Mouse (Mus musculus) fat pad, adult 2 months (tissue): Measurements from ENCODE around the gene Adh5.

Source experiments
- DNase-seq: peaks from one replicate; pipeline ENCODE4 v3.0.0-alpha.2; 2011; ENCODE audit warnings: low read depth, low spot score; ENCODE audit errors: extremely low read depth

Adh5 gene

DNA sequence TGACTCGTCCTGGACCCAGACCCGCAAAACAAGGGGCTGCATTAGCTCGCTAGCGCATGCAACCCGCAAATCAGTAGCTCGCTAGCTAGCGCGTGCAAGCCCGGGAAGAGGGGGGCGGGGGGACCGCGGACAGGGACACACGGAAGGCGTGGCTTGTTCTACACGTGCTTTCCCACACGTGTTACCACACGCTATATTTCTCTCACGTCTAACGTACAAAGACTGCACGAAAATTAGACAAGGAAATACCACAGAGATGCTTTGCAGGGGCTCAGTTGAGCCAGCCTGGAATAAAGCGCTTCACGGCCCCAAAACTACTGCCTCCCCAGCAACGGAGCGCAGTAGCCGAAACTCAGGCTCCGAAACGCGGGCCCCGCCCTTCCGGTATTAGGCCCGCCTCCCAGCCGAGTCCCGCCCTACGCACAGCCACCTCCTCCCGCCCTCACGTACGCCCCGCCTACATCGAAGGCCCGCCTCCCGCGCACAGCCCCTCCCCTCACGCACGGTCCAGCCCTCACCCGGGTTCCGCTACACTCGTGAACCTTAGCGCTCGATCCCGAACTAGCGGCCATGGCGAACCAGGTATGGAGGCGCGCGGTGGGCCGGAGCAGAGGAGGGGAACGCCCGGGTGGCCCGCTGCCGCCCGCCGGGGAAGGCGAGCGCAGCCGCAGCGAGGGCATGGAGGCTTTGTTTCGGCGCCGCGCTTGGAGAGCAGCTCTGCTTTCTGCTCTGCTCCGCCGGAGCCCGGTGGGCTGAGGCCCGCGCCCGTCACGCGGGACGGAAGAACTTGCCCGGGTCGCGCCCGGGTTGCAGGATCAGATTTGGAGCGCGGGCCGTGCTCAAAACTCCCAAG is at the start of gene Adh5:
TSS of gene Adh5 (plus strand) at position 482 of the 853 bp plus-strand sequence.
- no peak for DNase-seq

GRCm38 (mm10) chr3:138404872-138405271 is 38.0 kb upstream of the Adh5 start:
- DNase-seq, result no peak

DNA sequence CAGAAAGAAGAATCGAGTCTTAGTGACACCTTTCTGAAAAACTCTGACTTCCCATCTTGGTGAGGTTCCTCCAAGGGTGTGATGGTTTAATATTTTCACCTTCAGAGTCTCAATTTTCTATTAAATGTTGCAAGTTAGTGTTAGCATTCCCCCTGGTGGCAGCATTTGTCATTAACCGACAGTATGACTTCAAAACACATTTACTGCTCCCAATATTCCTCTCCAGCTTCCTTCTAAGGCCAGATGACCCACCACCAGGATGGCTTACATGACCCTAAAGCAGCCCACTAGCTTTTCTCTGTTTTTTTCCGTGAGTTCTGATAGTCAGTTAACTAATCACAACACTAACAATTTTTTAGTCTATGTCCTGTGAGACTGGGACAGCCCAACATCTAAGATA is 37.6 kb upstream of the Adh5 start:
- DNase-seq, result no peak

- no peak for DNase-seq
Observed at GRCm38 (mm10) chr3:138405840-138406239, 37.1 kb upstream of the Adh5 start.

- DNase-seq, result no peak
Observed at GRCm38 (mm10) chr3:138407920-138408319, 35.0 kb upstream of the Adh5 start.

DNA sequence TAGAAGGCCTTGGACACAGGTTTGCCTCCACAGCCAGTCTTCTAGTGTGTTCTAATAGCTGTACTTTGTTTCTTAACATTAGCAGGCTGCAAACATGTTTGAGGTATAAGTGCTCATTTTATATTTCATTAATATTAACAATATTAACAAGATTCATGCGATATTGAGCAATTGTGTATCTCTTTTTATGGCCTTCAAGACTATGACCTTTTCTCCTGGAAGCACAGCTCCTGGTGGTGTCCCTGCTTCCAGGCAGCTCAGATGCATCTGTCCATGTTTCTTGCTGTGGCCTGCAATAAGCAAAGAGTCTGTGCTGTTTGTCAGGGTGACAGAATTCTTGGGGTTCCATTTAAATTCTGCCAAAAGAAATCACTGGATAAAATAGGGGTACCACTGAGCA is 33.3 kb upstream of the Adh5 start:
- DNase-seq, result no peak

- DNase-seq, result no peak
Observed at GRCm38 (mm10) chr3:138410211-138410610, 32.7 kb upstream of the Adh5 start.

DNA sequence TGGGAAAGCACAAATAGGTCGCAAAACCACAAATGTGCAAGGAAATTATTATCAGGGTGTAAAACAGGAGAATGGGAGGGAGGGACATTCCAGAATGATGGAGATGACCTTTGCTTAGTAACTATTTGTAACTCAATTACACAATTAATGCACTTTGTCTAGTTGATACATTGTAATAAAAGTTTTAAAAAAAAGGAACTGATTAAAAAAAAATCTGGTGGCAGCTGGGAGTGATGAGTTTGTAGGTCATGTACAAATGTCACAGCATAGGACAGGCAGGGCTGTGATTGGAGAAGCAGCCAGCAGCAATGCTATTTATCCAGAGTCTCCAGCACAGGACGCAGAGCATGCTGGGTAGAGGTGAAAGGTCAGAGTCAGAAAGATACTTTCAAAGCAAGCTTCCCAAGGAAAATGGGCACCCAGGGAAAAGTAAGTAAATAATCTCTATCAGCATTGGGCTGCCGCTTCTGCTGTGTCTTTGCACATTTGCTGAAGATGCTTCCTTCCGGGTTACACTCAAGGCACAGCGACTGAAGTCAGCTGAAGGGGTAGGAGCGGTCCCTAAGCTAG is 27.7 kb upstream of the Adh5 start, which contains the start of gene Adh4:
TSS of gene Adh4 (plus strand) at position 346 of the 570 bp plus-strand sequence.
- no peak for DNase-seq

GRCm38 (mm10) chr3:138419369-138419768 is 23.5 kb upstream of the Adh5 start:
- no peak for DNase-seq

GRCm38 (mm10) chr3:138420385-138420784 is 22.5 kb upstream of the Adh5 start:
- no peak for DNase-seq

- DNase-seq, result no peak
Observed at GRCm38 (mm10) chr3:138423664-138424063, 19.2 kb upstream of the Adh5 start.

GRCm38 (mm10) chr3:138424247-138424646 is 18.6 kb upstream of the Adh5 start:
- DNase-seq, result no peak

GRCm38 (mm10) chr3:138430360-138430976 is 12.4 kb upstream of the Adh5 start:
- no peak for DNase-seq

GRCm38 (mm10) chr3:138431835-138432234 is 11.1 kb upstream of the Adh5 start:
- DNase-seq, result no peak

- DNase-seq, result no peak
Observed at GRCm38 (mm10) chr3:138438716-138439115, 4.2 kb upstream of the Adh5 start.

DNA sequence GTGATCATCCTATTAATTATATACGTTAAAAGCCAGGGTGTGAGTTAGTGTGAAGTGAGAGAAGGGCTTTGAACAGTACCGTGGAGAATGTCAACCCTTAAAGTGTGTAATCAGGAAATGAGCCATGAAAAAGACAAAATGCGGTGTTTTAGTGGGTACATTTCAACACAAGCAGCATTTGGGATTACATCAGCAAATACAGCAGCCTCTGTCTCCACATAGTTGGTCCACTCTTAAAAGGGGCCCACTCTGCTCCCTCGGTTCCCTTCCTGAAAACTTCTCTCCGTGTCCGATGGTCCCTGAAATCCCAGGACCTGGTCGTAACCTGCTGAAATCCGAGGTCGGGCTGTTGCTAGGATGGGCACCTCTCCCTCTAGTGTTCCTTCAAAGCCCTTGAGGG is 690 bp upstream of the Adh5 start:
- DNase-seq, result no peak

GRCm38 (mm10) chr3:138443465-138443771 is 525 bp downstream of the Adh5 start:
- DNase-seq, result no peak

GRCm38 (mm10) chr3:138448077-138448860 is 5.4 kb downstream of the Adh5 start:
- no peak for DNase-seq

GRCm38 (mm10) chr3:138452169-138452568 is 9.3 kb downstream of the Adh5 start:
- no peak for DNase-seq

GRCm38 (mm10) chr3:138454234-138454633 is 11.3 kb downstream of the Adh5 start:
- no peak for DNase-seq

DNA sequence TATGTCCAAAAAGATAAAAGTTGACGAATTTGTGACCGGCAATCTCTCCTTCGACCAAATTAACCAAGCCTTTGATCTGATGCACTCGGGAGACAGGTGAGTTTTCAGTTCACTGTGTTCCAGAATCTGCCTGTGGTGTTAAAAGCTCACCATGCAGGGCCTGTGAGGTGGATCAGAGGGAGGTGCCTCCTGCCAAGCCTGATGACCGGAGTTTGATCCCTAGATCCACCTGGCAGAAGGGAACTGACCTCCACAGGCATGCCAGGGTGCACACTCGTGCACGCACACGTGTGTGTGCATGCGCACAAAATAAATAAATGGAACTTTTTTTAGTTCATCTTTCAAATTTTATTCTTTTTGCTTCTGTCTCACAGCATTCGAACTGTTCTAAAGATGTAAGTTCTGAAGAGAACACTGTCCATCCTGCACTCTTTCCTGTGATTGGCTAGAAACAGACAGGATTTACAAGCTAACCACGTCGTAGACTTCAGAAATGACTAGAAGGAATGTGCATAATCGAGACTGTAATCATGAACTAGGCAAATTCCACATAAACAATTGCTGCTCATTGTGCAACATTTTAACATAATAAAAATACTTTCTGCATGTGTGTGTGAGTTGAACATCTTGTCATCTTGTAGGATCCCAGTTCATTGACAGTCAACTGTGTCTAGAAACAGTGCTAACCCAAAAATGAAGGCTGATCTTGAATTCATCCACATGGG is 12.0 kb downstream of the Adh5 start:
- no peak for DNase-seq
